Mouse (Mus musculus) small intestine, adult 2 months (tissue): ENCODE data around the gene Hdac9.

Experiments
- CTCF ChIP-seq: fragments of 200-500 bp; IDR thresholded peaks from 2 replicates; pipeline ENCODE4 v1.5.1; 2012; ENCODE audit warnings: low read depth, mild to moderate bottlenecking, control low read depth, inconsistent platforms, low read length, moderate library complexity, mixed read lengths; ENCODE audit not compliant: insufficient replicate concordance, insufficient read length; ENCODE audit errors: extremely low read depth
- POLR2A ChIP-seq: fragments of 200-500 bp; IDR thresholded peaks from 2 replicates; pipeline ENCODE4 v1.6.1; 2012; ENCODE audit warnings: low read depth, mild to moderate bottlenecking, control low read depth, inconsistent platforms, low read length, moderate library complexity

- TF ChIP-seq POLR2A: no peak
- no peak for TF ChIP-seq CTCF
Observed at GRCm38 (mm10) chr12:34220051-34220926, 696.6 kb downstream of the Hdac9 start.
